Mouse (Mus musculus): Measurements from ENCODE around the gene Padi4.

Gene Padi4

DNA sequence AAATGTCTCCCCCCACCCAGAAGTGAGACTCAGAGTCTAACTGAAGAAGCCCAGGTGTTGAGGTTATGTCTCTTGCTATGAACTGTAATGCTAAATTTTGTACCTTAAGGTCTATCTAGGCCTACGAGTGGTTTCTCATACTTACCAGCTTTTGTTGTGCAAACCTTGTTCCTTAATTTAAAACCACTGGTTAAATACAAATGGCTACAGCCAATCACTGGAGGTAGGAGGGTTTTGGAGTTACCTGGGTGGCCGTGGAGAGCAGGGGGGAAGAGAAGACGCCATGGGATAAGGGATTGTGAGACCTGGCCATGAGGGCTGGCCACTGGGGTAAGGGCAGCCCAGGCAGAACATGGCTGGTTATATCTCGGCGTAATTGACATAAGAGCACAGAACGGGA lies 14.2 kb upstream of the Padi4 start:
- DNase-seq (ENCODE audit: low spot score), result no peak

DNA sequence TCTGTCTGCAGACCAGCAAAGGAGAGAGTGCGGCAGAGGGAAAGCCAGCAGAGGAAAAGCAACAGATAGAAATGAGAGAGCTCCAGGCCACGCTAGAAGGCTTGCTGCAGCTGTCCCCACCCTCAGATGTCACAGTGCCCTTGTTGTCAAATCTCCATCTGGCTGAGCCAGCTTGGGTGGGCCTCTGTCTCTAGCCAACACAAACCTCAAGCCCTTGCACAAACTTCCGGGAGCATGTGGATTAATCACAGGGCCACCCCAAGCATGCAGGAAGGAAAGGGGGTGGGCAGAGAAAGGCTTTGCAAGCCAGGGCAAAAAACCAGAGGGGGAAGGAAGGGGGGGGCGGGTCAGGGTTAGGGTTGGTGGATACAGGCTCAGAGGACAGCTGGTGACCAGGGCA lies 13.4 kb upstream of the Padi4 start:
- no peak for DNase-seq (ENCODE audit: low spot score)

DNA sequence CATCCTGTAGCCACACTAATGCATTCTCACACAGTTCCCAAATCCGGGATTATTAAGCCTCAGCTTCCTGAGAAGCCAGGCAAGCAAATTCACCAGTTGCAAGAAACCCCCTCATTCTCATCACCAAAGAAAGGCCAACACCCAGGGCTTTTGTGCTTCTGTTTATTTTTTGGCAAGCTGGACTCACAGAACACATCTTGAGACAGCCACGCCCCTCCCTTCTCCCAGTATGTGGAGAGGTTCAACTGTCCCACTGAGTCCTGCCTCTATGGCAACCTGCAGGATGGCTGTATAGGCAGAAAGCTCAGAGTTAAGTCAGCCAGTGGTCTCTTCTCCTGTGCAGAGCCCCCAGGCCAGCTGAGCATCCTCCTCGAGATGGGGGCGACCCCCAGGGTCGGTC lies 11.2 kb upstream of the Padi4 start:
- no peak for DNase-seq (ENCODE audit: low spot score)

DNA sequence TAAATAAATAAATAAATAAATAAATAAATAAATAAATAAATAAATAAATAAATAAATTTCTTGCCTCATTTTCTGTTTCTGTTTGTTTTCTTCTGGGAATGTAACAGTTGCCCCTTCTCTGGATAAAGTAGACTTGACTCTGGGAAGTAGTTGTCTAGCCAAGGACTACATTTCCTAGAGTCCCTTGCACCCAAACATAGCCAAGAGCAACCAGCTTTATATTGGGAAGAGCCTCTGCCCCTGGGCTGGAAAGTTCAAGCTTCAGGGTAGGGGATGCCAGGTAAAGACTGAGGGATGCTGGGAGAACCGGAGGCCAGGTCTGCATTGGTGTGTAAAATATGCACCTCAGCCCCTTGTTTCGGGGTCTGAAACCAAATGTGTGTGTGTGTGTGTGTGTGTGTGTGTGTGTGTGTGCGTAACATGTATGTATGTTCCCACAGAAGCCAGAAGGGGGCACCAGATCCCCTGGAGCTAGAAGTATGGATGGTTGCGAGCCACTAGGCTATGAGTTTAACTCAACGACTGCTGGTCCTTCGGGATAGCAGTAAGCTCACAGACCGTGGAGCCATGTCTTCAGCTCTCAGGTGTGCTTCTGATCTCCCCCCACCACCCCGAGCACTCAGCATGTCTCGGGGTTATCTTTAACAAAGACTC lies 10.4 kb upstream of the Padi4 start:
- DNase-seq (ENCODE audit: low spot score), result no peak

DNA sequence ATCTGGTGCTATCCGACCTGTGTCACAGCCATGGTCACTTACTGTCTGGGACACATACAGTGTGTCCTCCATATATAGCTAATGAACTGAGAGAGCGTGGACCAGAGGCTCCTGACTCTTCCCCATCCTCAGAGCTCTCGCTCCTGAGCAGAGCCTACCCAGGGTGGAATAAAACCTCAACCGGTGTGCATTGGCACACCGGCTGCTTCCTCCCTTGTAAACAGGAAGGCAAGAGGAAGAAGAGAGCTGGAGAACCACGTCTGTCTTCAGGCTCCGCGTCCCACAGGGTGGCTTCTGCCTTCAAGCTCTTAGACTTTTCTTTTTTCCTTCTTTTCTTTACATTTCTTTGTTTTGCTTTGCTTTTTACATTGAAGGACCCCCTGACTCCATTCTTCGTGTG lies 8.8 kb upstream of the Padi4 start:
- no peak for DNase-seq (ENCODE audit: low spot score)

DNA sequence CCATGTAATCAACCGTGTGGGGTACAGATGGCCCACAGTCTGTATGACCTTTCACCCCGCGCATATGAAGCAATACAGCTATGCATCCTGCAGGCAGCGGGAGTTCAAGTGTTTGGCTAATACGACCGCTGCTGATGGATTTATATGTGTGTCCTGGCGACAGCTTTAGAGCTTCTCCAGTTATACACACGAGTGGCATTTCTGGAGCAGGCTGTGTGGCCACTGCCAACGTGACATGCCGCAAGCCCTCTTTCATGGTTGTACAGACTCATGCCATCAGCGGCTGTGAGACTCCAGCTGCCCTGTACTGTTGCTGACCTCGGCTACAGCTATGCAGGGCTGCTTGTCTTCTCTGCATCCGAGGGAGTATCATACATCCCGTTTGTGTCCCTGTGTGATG lies 6.5 kb upstream of the Padi4 start:
- no peak for DNase-seq (ENCODE audit: low spot score)

DNA sequence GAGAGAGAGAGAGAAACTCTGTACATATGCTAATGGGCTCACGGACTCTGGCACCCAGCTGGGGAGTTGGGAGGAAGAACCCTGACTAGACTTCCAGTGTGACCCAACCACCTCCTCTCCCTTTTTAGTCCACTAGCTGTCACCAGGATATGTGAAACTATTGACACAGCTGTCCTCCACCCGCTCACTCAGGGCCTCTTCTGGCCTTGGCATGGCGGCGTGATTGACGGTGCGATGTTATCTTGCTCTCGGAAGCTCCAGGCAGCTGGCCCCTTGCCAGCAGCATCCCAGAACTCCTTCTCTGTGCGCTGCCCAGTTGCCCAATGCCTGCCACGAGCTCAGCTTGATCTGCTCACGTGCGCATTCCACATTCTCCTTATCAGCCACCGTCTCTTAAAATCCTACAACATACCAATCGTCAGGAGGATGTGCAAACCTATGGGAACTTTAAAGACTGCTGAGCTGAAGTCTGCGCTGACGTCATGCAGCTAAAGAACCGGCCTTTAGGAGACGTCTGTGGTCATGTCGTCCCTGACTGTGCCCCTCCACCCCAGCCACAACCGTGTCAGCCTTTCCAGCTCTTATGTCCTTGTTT lies 5.9 kb upstream of the Padi4 start:
- DNase-seq (ENCODE audit: low spot score), result peak; percentile 42

DNA sequence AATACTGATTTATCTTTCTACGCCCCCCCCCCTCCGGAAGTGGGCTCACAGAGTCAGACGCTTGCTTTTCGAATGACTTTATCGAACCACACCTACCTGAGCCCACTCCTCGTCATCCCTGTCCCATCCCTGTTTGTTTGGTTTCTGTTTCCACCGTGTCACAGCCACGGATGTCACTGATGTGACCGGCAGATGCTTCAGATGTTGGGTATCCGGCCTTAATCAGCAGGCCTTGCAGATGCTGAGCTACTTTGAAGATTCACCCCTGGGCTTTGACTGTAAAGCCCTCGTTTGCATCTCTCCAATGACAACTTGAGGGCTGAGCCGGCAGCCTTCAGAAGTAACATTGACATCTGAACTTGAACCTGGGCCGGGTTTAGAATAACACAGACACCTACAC lies 2.6 kb upstream of the Padi4 start:
- no peak for DNase-seq (ENCODE audit: low spot score)

DNA sequence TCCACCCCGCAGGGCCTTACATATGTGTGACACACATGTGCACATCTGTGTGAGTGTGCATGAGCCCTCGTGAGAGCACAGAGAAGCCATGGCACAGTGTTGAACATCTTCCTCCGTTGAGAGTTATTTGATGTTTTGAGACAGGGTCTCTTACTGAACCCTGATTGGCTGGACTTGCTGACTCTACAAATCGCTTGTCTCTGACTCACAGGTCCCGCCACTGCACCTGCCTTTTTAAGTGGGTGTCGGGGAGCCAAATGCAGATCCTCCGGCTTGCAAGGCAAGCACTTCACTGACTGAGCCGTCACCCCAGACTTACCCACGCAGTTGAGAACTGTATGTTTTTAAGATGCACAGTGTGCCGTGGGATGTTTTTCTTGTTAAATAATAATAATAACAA lies 1.8 kb upstream of the Padi4 start:
- DNase-seq (ENCODE audit: low spot score), result no peak

DNA sequence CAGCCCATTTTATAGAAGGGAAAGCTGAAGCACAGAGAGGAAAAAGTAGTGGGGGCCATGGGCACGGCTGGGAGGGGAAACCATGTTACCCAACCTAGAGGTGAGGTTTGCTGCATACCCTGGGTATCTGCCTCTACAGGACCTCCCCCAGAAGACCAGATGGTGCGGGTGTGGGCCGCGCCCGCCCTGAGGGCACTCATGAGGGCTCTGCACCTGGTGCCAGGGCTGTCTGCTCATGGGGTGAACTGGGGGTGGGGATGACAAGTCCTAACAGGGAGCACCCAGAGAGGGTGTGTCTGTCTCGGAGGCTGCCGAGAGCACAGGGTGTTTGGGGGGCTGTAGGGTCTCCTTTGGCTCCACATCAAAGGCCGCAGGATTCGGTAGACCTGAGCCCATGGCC lies 857 bp upstream of the Padi4 start:
- no peak for DNase-seq (ENCODE audit: low spot score)

DNA sequence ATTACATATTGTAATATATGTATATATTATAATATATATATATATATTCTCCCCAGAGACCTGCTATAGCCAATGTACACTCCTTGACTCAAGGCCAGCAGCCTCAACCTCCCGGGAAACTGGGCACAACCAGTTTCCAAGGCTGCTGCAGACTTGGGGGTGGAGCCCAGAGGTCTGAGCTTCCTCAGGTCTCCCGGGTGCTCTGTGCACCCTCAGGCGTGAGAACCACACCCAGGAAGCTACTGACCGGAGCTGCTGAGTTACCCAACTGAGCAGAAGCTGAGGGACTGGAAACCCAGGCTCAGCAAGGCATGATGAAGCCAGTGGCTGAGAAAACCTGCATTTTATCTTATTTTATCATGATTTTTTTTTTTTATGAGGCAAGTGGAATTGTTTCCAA lies 2.9 kb downstream of the Padi4 start:
- DNase-seq (ENCODE audit: low spot score), result no peak

DNA sequence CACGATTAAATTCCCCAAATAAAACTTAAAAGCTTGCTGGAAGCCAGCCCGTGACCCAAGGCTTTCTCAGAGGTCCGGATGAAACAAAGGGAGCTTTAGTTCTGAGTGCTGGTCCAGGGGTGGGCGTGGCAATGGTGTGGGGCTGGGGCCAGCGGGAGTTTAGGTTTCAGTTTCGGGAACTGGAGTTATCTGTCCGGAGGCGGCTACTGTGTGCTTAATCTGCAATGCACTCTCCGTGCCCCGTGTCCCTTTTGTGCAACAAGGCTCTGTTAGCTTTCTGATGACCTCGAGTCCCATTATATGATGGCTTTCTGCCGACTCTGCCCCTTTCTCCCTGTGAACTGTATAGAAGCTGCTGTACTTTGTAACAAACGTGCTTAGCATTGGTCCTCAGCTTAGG lies 3.6 kb downstream of the Padi4 start:
- DNase-seq (ENCODE audit: low spot score), result peak; percentile 15

DNA sequence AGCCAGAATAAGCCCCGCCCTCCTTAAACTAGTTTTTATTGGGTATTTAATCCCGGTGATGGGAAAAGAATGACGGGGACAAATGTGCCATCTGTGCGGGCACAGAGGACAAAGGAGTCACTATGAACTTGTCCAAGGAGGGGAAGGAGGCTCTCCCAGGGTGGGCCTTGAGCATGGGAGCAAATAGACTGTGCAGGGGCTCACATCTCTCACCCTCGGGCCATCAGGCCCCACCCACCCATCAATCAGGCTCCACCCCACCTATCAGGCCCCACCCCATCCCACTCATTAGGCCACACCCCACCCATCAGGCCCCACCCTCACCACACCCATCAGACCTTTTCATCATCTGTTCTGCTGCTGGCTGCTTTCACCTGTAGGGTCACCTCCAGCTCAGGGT lies 5.1 kb downstream of the Padi4 start:
- DNase-seq (ENCODE audit: low spot score), result no peak

DNA sequence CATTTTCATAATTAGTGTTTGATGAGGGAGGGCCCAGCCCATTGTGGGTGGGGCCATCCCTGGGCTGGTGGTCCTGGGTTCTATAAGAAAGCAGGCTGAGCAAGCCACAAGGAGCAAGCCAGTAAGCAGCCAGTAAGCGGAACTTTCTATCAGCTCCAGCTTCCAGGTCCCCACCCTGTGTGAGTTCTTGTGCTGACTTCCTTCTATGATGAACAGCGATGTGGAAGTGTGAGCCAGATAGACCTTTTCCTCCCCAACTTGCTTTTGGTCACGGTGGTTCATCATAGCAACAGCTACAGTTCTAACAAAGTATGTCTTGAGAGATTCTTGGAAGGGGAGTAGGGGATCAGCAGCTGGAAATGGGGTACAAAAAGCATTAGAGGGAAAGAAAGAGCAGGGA lies 8.1 kb downstream of the Padi4 start:
- no peak for DNase-seq (ENCODE audit: low spot score)

DNA sequence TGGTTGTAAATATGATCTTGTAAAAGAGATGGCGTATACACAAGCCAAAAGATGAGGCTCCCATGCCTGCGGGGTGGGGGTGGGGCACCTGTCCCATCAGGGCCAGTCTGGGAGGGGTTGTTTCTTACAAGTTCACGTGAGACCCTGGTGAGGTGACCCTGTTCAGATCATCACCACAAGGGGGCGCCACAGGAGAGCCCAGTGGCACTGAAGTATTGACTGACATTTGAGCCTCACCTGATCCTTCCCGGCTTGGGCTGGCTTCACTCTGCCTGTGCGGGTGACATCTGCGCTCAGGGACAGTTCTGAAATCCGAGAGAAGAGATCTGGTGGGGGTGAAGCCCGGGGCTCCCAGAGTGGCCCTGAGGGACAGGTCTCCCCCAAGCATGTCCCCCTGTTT lies 10.9 kb downstream of the Padi4 start:
- DNase-seq (ENCODE audit: low spot score), result no peak

DNA sequence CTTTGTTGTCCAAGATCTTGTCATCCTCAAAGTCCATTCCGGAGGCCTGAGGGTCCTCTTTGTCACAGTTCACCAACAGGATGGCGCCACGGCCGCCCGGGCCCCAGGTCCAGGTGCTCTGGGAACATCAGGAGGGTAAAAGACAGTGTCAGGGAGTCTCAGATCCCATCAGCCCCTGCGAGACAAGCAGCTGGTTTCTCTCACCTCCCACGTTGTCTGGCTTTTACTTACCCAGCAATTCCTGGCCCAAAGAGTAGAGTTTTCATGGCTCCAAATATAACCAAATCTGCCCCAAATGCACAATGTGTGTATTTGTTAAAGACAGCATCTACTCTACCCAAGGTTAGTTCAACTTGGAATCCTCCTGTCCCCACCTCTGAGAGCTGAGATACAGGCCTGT lies 12.4 kb downstream of the Padi4 start:
- DNase-seq (ENCODE audit: low spot score), result no peak

DNA sequence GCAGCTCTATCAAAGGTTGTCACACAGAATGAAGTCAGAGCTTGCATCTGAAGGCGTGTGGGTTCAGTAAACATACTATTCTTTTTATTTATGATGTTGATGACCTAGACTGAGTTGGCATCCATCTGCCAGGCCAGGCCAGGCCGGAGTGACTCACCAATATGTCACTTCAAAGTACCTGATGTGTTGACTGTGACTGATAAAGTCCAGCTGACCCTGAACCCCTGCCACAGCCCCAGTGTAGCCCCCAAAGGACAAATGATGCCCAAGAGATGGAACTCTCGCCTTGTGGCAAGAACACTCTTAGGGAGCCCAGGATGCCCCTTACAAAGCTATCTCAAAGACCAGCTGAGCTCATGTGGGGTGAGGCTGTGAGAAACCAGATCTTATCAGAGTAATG lies 18.2 kb downstream of the Padi4 start:
- no peak for DNase-seq (ENCODE audit: low spot score)

DNA sequence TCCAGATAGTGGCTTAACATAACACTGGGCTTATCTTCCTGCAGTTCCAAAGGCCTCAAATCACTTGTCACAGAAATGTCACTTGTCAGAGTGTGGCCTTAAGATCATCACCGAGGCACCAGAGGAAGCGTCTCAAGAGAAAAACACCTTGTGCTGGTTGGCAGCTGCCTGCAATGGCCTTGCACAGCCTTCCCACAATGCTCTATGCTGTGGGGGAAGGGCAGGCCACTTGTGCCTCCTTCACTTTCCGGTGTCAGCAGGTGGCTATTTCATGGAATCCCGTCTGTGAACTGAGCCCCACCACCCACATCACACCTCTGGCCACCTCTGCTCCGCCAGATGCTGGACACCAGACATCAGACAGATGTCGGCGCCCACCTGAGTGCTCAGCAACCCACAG lies 20.7 kb downstream of the Padi4 start:
- no peak for DNase-seq (ENCODE audit: low spot score)

DNA sequence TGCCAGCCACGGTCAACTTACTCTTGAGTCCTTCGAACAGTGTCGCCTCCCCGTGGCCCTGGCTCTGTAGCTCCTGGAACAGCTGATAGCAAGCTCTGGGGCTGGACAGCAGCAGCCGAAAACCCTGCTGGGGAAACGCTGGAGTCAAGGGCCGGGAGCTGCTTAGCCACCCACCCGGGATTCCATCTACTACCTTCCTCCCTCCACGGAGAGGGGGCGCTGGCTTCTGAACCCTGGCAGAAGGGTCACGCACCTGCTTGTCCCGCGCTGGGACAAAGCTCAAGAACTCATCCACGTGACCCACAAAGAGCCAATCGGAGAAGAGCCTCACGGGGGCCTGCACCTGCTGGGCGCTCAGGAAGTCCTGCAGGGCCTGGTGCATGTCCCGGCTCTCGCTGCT lies 23.7 kb downstream of the Padi4 start:
- peak; percentile 51 for DNase-seq (ENCODE audit: low spot score)

DNA sequence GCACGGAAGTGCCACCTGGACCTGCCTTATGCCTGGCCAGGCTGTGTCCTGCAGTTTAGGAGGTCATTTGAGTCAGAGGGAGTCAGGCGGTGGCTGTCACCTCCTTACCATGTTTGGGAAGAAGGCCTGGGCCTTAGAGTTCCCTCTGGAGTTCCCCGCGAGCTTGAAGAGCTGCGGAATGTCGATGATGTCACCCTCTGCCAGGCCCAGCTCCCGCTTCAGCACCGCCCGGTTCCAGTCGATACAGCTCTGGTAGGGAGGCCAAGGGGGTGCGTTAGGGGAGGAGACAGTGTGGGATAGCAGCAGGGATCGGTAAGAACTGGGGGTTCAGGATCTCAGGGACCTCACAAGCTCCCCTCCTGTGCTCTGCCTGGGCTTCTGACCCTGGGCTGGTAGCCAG lies 26.1 kb downstream of the Padi4 start:
- no peak for DNase-seq (ENCODE audit: low spot score)

DNA sequence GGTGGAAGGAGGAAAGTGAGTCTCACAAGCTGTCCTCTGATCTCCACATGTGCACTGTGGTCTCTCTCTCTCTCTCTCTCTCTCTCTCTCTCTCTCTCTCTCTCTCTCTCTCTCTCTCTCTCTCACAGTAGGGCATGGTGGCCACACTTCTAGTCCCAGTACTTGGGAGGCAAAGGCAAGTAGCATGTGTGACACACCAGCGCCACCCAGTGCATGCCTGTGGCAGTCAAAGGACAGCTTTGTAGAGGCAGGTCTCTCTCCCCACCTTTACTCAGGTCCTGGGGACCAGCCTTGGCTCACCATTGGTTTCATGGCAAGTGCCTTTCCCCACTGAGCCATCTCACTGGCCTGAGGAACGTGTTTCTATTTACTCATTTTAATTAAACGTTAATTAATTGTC lies 29.4 kb downstream of the Padi4 start:
- no peak for DNase-seq (ENCODE audit: low spot score)

DNA sequence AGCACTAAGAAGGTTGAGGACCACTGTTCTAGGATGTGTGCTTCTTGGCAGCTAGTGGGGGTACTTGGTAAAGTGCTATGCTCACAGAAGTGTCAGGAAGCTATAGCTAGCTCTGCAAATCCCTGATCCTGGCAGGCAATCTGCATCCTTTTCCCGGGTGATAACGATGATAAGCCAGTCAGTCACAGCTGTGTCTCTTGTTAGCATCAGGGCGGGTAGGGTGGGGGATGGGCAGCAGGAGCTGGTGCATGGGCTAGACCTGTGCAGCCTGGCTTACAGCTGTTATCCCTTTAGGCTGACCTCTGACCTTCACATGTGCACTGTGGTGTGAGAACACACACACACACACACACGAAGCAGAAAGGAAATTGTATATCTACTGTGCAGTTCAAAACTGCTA lies 30.9 kb downstream of the Padi4 start:
- no peak for DNase-seq (ENCODE audit: low spot score)

DNA sequence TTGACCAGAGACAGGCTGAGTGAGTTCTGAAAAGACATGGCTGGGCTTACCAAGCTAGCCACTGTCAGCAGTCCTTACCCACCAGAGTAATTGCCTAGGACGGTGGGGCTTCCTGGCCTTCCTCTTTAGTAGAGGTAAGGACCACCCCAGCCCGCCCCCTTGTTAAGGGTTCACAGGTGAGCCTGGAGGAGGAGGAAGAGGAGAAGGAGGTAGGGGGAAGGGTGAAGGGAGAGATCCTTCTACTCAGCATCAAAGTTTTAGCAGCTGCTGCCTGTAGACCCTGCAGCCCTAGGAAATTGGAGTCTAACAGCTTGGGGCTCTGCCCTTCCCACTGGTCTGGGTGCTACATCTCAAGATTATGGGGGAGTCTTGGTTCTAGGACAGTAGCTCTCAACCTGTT lies 31.5 kb downstream of the Padi4 start, which contains the start of gene Padi6:
TSS of gene Padi6 (minus strand) at position 101 of the 400 bp plus-strand sequence.
- DNase-seq (ENCODE audit: low spot score), result no peak

DNA sequence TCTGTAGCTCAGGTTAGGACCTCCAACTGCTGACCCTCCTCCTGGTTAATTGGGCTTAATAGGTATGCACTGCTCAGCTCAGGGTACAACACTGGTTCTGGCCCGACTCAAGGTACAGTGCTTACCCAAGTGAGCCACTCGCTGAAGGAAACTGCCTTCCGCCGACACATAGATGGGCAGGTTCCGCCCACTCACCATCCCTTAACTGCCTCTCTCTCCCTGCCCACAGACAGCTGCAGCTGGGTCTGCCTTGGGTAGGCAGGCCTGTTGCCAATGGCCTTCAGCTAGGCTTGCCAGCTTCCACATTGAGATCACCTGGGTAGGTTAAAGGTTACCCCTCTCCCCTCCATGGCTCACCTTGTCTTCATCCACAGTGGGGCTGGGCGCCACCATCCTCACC lies 32.6 kb downstream of the Padi4 start:
- no peak for DNase-seq (ENCODE audit: low spot score)
